26 mouse cellular contexts compared by ENCODE assay signal in the genomic region with DNA sequence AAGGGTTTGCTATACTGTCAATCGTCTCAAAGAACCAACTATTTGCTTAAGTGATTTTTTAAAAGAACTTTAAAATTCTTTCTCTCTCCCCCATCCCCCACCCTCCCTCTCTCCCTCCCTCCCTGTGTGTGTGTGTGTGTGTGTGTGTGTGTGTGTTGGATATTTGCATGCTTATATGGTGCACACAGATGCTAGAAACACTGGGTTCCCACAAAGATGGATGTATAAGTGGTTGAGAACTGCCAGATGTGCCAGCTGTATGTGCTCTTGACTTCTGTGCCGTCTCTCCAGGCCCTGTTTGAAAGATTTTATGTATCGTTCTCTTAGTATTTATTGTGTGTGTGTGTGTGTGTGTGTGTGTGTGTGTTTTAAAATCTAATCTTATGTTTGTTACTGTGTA. TPM values are rescaled to one million over a fixed set of nuclear protein-coding genes. Genes with fewer than 3 reads are reported as not detected.
DNase-seq lines count a peak whose midpoint lies in the region; ATAC-seq and TF ChIP-seq lines count a peak whose summit lies in the region.
"Had no signal": no experiment of that assay in that cellular context is flagged by ENCODE, and none has a peak within 500 bp of the region (broad histone marks: within the 10 kb centered on the region; RNA-seq: fewer than 3 reads in every experiment).

No protein-coding gene starts in this region.

- no peaks in the 10 kb centered on the region for H3K27me3 ChIP-seq in hindbrain, embryonic 13.5 days
- H3K27me3 ChIP-seq in hindbrain, embryonic 10.5 days (ENCODE audit: insufficient read depth, poor library complexity, severe bottlenecking) = no peaks in the 10 kb centered on the region
- no peaks in the 10 kb centered on the region for H3K27me3 ChIP-seq in forebrain, embryonic 15.5 days
- H3K27me3 ChIP-seq in hindbrain, embryonic 15.5 days = no peaks in the 10 kb centered on the region
- H3K27me3 ChIP-seq in midbrain, embryonic 15.5 days (replicated peaks) = no peaks in the 10 kb centered on the region
- H3K27me3 ChIP-seq in cerebellum, adult 2 months (ENCODE audit: control insufficient read depth, insufficient read depth, low read length) = no peaks in the 10 kb centered on the region
- H3K27me3 ChIP-seq: embryonic facial prominence, embryonic 13.5 days; limb, embryonic 15.5 days had no signal

- ATAC-seq in hindbrain, embryonic 13.5 days (ENCODE audit: low FRiP score) = peak; percentile 61
- peak; percentile 45; the same call in 1 of the 2 replicates for ATAC-seq in forebrain, embryonic 15.5 days (replicated peaks)
- ATAC-seq in hindbrain, embryonic 15.5 days (ENCODE audit: low FRiP score, low read depth) = peak; percentile 40; the same call in 1 of the 2 replicates
- ATAC-seq in midbrain, embryonic 15.5 days (replicated peaks) = peak; percentile 64
- no peak for ATAC-seq in activated CD4-positive, CD25-positive, alpha-beta regulatory T cell, adult 4 months
- ATAC-seq: inflammation-experienced regulatory T-cells, adult 6 months had no signal

- peaks cover 12% of the 10 kb centered on the region for H3K4me1 ChIP-seq in hindbrain, embryonic 13.5 days (replicated peaks)
- H3K4me1 ChIP-seq in hindbrain, embryonic 10.5 days (replicated peaks) = peaks cover 11% of the 10 kb centered on the region
- peaks cover 10% of the 10 kb centered on the region for H3K4me1 ChIP-seq in forebrain, embryonic 15.5 days
- peaks cover 11% of the 10 kb centered on the region for H3K4me1 ChIP-seq in hindbrain, embryonic 15.5 days (replicated peaks)
- peaks cover 23% of the 10 kb centered on the region for H3K4me1 ChIP-seq in midbrain, embryonic 15.5 days
- no peaks in the 10 kb centered on the region for H3K4me1 ChIP-seq in cerebellum, adult 2 months (ENCODE audit: control insufficient read depth, insufficient read depth, low read length)
- H3K4me1 ChIP-seq: embryonic facial prominence, embryonic 13.5 days; limb, embryonic 15.5 days had no signal

- no peak overlapping the region for H3K9ac ChIP-seq in hindbrain, embryonic 13.5 days
- no peak overlapping the region for H3K9ac ChIP-seq in forebrain, embryonic 15.5 days (replicated peaks)
- H3K9ac ChIP-seq in hindbrain, embryonic 15.5 days = no peak overlapping the region
- no peak overlapping the region for H3K9ac ChIP-seq in midbrain, embryonic 15.5 days
- H3K9ac ChIP-seq: embryonic facial prominence, embryonic 13.5 days; limb, embryonic 15.5 days; liver, embryonic 14.5 days; lung, embryonic 14.5 days had no signal

- H3K4me2 ChIP-seq in hindbrain, embryonic 13.5 days = no peak overlapping the region
- no peak overlapping the region for H3K4me2 ChIP-seq in forebrain, embryonic 15.5 days (replicated peaks)
- 0 out of 2 replicates have a peak overlapping the region, but pooled peaks have one; percentile 13 for H3K4me2 ChIP-seq in hindbrain, embryonic 15.5 days
- 0 out of 2 replicates have a peak overlapping the region, but pooled peaks have one; percentile 19 for H3K4me2 ChIP-seq in midbrain, embryonic 15.5 days
- H3K4me2 ChIP-seq: embryonic facial prominence, embryonic 13.5 days; heart, embryonic 11.5 days; limb, embryonic 15.5 days; lung, embryonic 14.5 days had no signal

- TF ChIP-seq POLR2A in cerebellum, adult 2 months (IDR thresholded peaks at IDR 0.05; ENCODE audit: borderline replicate concordance, insufficient read depth, low read length) = no peak

- DNase-seq in hindbrain, embryonic 10.5 days (ENCODE audit: low spot score) = no peak
- DNase-seq in cerebellum, adult 2 months = no peak
- no peak for DNase-seq in embryo, embryonic 10 days (ENCODE audit: low spot score)
- DNase-seq: cerebellum, adult 11-12 months; cerebellum, postnatal 14 days; heart, postnatal 10 days; kidney, adult 18-20 months; kidney, postnatal 4 days; left cerebral cortex, postnatal 4 days; lung, embryonic 14.5 days; right cerebral cortex, postnatal 14 days had no signal

- no peak overlapping the region for H3K4me3 ChIP-seq in hindbrain, embryonic 13.5 days
- no peak overlapping the region for H3K4me3 ChIP-seq in hindbrain, embryonic 10.5 days
- H3K4me3 ChIP-seq in forebrain, embryonic 15.5 days = no peak overlapping the region
- H3K4me3 ChIP-seq in hindbrain, embryonic 15.5 days = no peak overlapping the region
- H3K4me3 ChIP-seq in midbrain, embryonic 15.5 days = no peak overlapping the region
- H3K4me3 ChIP-seq in cerebellum, adult 2 months (replicated peaks; ENCODE audit: insufficient read depth, low read depth, low read length) = no peak overlapping the region
- H3K4me3 ChIP-seq: embryonic facial prominence, embryonic 13.5 days; erythroblast, embryonic 14.5 days; left cerebral cortex, adult 2 months; limb, embryonic 15.5 days; megakaryocyte, embryonic 14.5 days had no signal

- H3K36me3 ChIP-seq in hindbrain, embryonic 13.5 days = no peaks in the 10 kb centered on the region
- no peaks in the 10 kb centered on the region for H3K36me3 ChIP-seq in hindbrain, embryonic 10.5 days
- H3K36me3 ChIP-seq in forebrain, embryonic 15.5 days = no peaks in the 10 kb centered on the region
- no peaks in the 10 kb centered on the region for H3K36me3 ChIP-seq in hindbrain, embryonic 15.5 days
- H3K36me3 ChIP-seq in midbrain, embryonic 15.5 days (replicated peaks) = no peaks in the 10 kb centered on the region
- H3K36me3 ChIP-seq: embryonic facial prominence, embryonic 13.5 days; limb, embryonic 15.5 days had no signal

- no peaks in the 10 kb centered on the region; the same call in 1 of the 2 replicates for H3K9me3 ChIP-seq in hindbrain, embryonic 13.5 days
- no peaks in the 10 kb centered on the region for H3K9me3 ChIP-seq in hindbrain, embryonic 10.5 days
- no peaks in the 10 kb centered on the region for H3K9me3 ChIP-seq in forebrain, embryonic 15.5 days
- H3K9me3 ChIP-seq in hindbrain, embryonic 15.5 days = no peaks in the 10 kb centered on the region
- H3K9me3 ChIP-seq in midbrain, embryonic 15.5 days = no peaks in the 10 kb centered on the region
- H3K9me3 ChIP-seq: embryonic facial prominence, embryonic 13.5 days; limb, embryonic 15.5 days had no signal

- TF ChIP-seq CTCF in cerebellum, adult 2 months (IDR thresholded peaks at IDR 0.05; ENCODE audit: borderline replicate concordance, insufficient read depth, low read depth, low read length) = no peak

- no peak overlapping the region for H3K27ac ChIP-seq in hindbrain, embryonic 13.5 days
- no peak overlapping the region for H3K27ac ChIP-seq in hindbrain, embryonic 10.5 days
- H3K27ac ChIP-seq in forebrain, embryonic 15.5 days (replicated peaks) = peak overlapping the region; percentile 68
- peak overlapping the region; percentile 46 for H3K27ac ChIP-seq in hindbrain, embryonic 15.5 days (replicated peaks)
- peak overlapping the region; percentile 72 for H3K27ac ChIP-seq in midbrain, embryonic 15.5 days
- H3K27ac ChIP-seq in cerebellum, adult 2 months (ENCODE audit: insufficient read depth, low read length) = no peak overlapping the region
- H3K27ac ChIP-seq: embryonic facial prominence, embryonic 13.5 days; limb, embryonic 15.5 days; liver, embryonic 14.5 days; stomach, postnatal 0 days had no signal

- WGBS in hindbrain, embryonic 13.5 days = 82% methylated on average over 3 of the region's 3 CpGs
- WGBS in hindbrain, embryonic 10.5 days = 81% methylated on average over 3 of the region's 3 CpGs
- 73% methylated on average over 3 of the region's 3 CpGs for WGBS in forebrain, embryonic 15.5 days
- WGBS in hindbrain, embryonic 15.5 days = 72% methylated on average over 3 of the region's 3 CpGs
- 68% methylated on average over 3 of the region's 3 CpGs for WGBS in midbrain, embryonic 15.5 days
- WGBS in cerebellum, adult 2 months = 92% methylated on average over 3 of the region's 3 CpGs

RNA-seq across cellular contexts. Expression of gene Dhrs2, which starts 17.3 kb away (rescaled TPM):
- 0.93 and 1.3 TPM in 2 replicates for polyA plus RNA-seq in hindbrain, embryonic 13.5 days (2015; fragmentation: Nextera tagmentation; extraction: Ambion mirVana)
- not detected in 2 replicates for polyA plus RNA-seq in hindbrain, embryonic 10.5 days (2016; fragmentation: Nextera tagmentation; extraction: Ambion mirVana)
- 0.53 TPM in 1 of 2 replicates, not detected in the other for polyA plus RNA-seq in forebrain, embryonic 15.5 days (2015; fragmentation: Nextera tagmentation; extraction: Ambion mirVana)
- 1.7 and 2.3 TPM in 2 replicates for polyA plus RNA-seq in hindbrain, embryonic 15.5 days (2015; fragmentation: Nextera tagmentation; extraction: Ambion mirVana)
- polyA plus RNA-seq in midbrain, embryonic 15.5 days (2015; fragmentation: Nextera tagmentation; extraction: Ambion mirVana) = 0.80 and 0.93 TPM in 2 replicates
- not detected for polyA plus RNA-seq in activated CD4-positive, CD25-positive, alpha-beta regulatory T cell, adult 4 months (2017; shearing (Covaris generic))
- 1.2 and 1.4 TPM in 2 replicates for polyA plus RNA-seq in cerebellum, adult 2 months (2012; rRNA removed)
- polyA plus RNA-seq: erythroblast, embryonic 14.5 days; gonadal fat pad, adult 2 months; heart, embryonic 11.5 days; inflammation-experienced regulatory T-cells, adult 6 months had no signal

Comparison
In these comparisons a context has a peak if more than half of its experiments do, and no peak if none do; other contexts are left out.
1. H3K27ac ChIP-seq: peak in forebrain, embryonic 15.5 days (single experiment), hindbrain, embryonic 15.5 days (single experiment) and midbrain, embryonic 15.5 days (single experiment); none in hindbrain, embryonic 13.5 days (single experiment), hindbrain, embryonic 10.5 days (single experiment) and cerebellum, adult 2 months (single experiment).
2. H3K4me2 ChIP-seq: peak in hindbrain, embryonic 15.5 days (single experiment) and midbrain, embryonic 15.5 days (single experiment); none in hindbrain, embryonic 13.5 days (single experiment) and forebrain, embryonic 15.5 days (single experiment).